Mouse (Mus musculus): ENCODE data around the gene Erg. TPM values are rescaled to one million over a fixed set of nuclear protein-coding genes. Genes with fewer than 3 reads are reported as not detected.

Gene Erg
- 1 to 10 TPM; 4.4 to 4.6 TPM for total RNA-seq (2021)
- long read RNA-seq, experiment 1, partial matches to known transcripts, result 0 of 3 reads
- long read RNA-seq, experiment 1, other reads (novel, unspliced or antisense), result 3 of 3 reads
- long read RNA-seq, experiment 2, partial matches to known transcripts, result 0 of 2 reads
- long read RNA-seq, experiment 2, other reads (novel, unspliced or antisense), result 2 of 2 reads

- DNase-seq (ENCODE audit: low spot score in 2 of 2), result no peak
- no peak for TF ChIP-seq CTCF (conservative IDR thresholded peaks at IDR 0.05)
- Histone ChIP-seq H3K27ac (no peak within 1 kb of the TSS), H3K4me3 (peak within 1 kb of the TSS; percentile 40; the same call in 1 of the 2 replicates)
These were observed at the start of gene Erg for GRCm38 (mm10) chr16:95586311-95586602. TSS of gene Erg (minus strand) at chr16:95586593.

- no peak for TF ChIP-seq CTCF (conservative IDR thresholded peaks at IDR 0.05)
- Histone ChIP-seq H3K4me3 (no peak overlapping the region), H3K27ac (no peak overlapping the region)
- DNase-seq (ENCODE audit: low spot score in 2 of 2), result no peak
These were observed 45.4 kb upstream of the Erg start for GRCm38 (mm10) chr16:95631816-95632215.

- H3K4me3 ChIP-seq, result no peak overlapping the region
- no peak for TF ChIP-seq CTCF (conservative IDR thresholded peaks at IDR 0.05)
- DNase-seq (ENCODE audit: low spot score in 2 of 2), result no peak
- no peak overlapping the region for H3K27ac ChIP-seq
These were observed 37.7 kb upstream of the Erg start for GRCm38 (mm10) chr16:95623876-95624770.

- TF ChIP-seq CTCF (conservative IDR thresholded peaks at IDR 0.05), result no peak
These were observed 36.7 kb upstream of the Erg start for GRCm38 (mm10) chr16:95623056-95623455.

GRCm38 (mm10) chr16:95619859-95620325, 33.5 kb upstream of the Erg start:
- H3K27ac ChIP-seq, result no peak overlapping the region
- no peak for TF ChIP-seq CTCF (conservative IDR thresholded peaks at IDR 0.05)
- no peak overlapping the region for H3K4me3 ChIP-seq
- DNase-seq (ENCODE audit: low spot score in 2 of 2), result no peak

More at GRCm38 (mm10) chr16:95623056-95623455, 36.7 kb upstream of the Erg start:
- DNase-seq (ENCODE audit: low spot score in 2 of 2), result no peak
- Histone ChIP-seq H3K4me3 (no peak overlapping the region), H3K27ac (no peak overlapping the region)

- Histone ChIP-seq H3K27ac (no peak overlapping the region), H3K4me3 (no peak overlapping the region)
- DNase-seq (ENCODE audit: low spot score in 2 of 2), result no peak
- no peak for TF ChIP-seq CTCF (conservative IDR thresholded peaks at IDR 0.05)
These were observed 31.8 kb upstream of the Erg start for GRCm38 (mm10) chr16:95618206-95618605.

GRCm38 (mm10) chr16:95617720-95618119, 31.3 kb upstream of the Erg start:
- no peak for TF ChIP-seq CTCF (conservative IDR thresholded peaks at IDR 0.05)
- Histone ChIP-seq H3K27ac (no peak overlapping the region), H3K4me3 (no peak overlapping the region)
- no peak for DNase-seq (ENCODE audit: low spot score in 2 of 2)

- TF ChIP-seq CTCF (conservative IDR thresholded peaks at IDR 0.05), result peak; percentile 83
- DNase-seq (ENCODE audit: low spot score in 2 of 2), result no peak
- Histone ChIP-seq H3K4me3 (no peak overlapping the region), H3K27ac (no peak overlapping the region)
These were observed 29.2 kb upstream of the Erg start for GRCm38 (mm10) chr16:95615579-95615978.

GRCm38 (mm10) chr16:95614482-95614881, 28.1 kb upstream of the Erg start:
- Histone ChIP-seq H3K4me3 (no peak overlapping the region), H3K27ac (no peak overlapping the region)
- TF ChIP-seq CTCF (conservative IDR thresholded peaks at IDR 0.05), result no peak
- no peak for DNase-seq (ENCODE audit: low spot score in 2 of 2)

GRCm38 (mm10) chr16:95611982-95612746, 25.8 kb upstream of the Erg start:
- no peak for TF ChIP-seq CTCF (conservative IDR thresholded peaks at IDR 0.05)
- no peak overlapping the region for H3K27ac ChIP-seq
- no peak for DNase-seq (ENCODE audit: low spot score in 2 of 2)
- no peak overlapping the region for H3K4me3 ChIP-seq

GRCm38 (mm10) chr16:95608624-95609023, 22.2 kb upstream of the Erg start:
- Histone ChIP-seq H3K4me3 (no peak overlapping the region), H3K27ac (no peak overlapping the region)
- no peak for TF ChIP-seq CTCF (conservative IDR thresholded peaks at IDR 0.05)
- DNase-seq (ENCODE audit: low spot score in 2 of 2), result no peak

GRCm38 (mm10) chr16:95605304-95605703, 18.9 kb upstream of the Erg start:
- Histone ChIP-seq H3K27ac (no peak overlapping the region), H3K4me3 (no peak overlapping the region)
- TF ChIP-seq CTCF (conservative IDR thresholded peaks at IDR 0.05), result peak; percentile 95
- DNase-seq (ENCODE audit: low spot score in 2 of 2), result peak; percentile 55 to 86

- TF ChIP-seq CTCF (conservative IDR thresholded peaks at IDR 0.05), result no peak
- DNase-seq (ENCODE audit: low spot score in 2 of 2), result no peak
- Histone ChIP-seq H3K27ac (no peak overlapping the region), H3K4me3 (no peak overlapping the region)
These were observed 16.1 kb upstream of the Erg start for GRCm38 (mm10) chr16:95602504-95602903.

All from layer of hippocampus, adult 2 months (tissue).